Mouse (Mus musculus): ENCODE results near the gene Bcl2l13. TPM values are rescaled to one million over a fixed set of nuclear protein-coding genes. Genes with fewer than 3 reads are reported as not detected.

Bcl2l13 gene
- polyA plus RNA-seq, 1 experiment from 2014 or later, result 52.3 TPM

GRCm38 (mm10) chr6:120866051-120866814 is 30.2 kb downstream of the Bcl2l13 start:
- peaks cover 7% of the 10 kb centered on the region; the same call in 1 of the 2 replicates for H3K4me1 ChIP-seq (replicated peaks; ENCODE audit: control insufficient read depth, insufficient read depth, low read length)
- no peak overlapping the region for H3K27ac ChIP-seq (ENCODE audit: low read depth, low read length)
- no peak overlapping the region for H3K9ac ChIP-seq (ENCODE audit: low read depth, low read length)
- ATAC-seq (replicated peaks; ENCODE audit: low FRiP score), result no peak
- no peak for DNase-seq (ENCODE audit: low spot score)
- no peaks in the 10 kb centered on the region for H3K9me3 ChIP-seq (ENCODE audit: control insufficient read depth, low read length)
- no peak overlapping the region for H3K4me2 ChIP-seq
- H3K4me3 ChIP-seq (ENCODE audit: low read depth, low read length), result no peak overlapping the region
- no peaks in the 10 kb centered on the region for H3K27me3 ChIP-seq (replicated peaks; ENCODE audit: control insufficient read depth, insufficient read depth, low read length)
- H3K36me3 ChIP-seq (ENCODE audit: control insufficient read depth, insufficient read depth, low read length), result peaks cover 8% of the 10 kb centered on the region
- 65% methylated on average over 9 of the region's 9 CpGs for WGBS

DNA sequence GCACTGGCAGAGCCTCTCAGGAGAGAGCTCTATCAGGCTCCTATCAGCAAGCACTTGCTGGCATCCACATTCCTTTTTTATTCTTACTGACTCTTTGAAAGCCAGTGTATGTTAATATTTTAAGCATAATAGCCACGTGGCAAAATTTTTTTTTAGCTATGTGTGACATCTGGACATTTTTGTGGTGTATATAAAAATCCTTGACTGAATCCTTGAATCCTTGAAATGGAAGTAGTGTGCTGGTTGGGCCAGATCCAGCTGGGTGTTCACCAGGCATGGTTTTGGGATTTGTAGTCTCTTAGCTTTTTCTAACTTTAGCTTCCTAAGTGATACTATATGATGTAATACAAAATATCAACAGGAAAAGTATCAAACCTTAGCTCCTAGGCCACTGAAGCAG is 32.8 kb downstream of the Bcl2l13 start:
- 69% methylated on average over 1 of the region's 1 CpGs for WGBS
- Histone ChIP-seq H3K9me3 (ENCODE audit: control insufficient read depth, low read length) (no peaks in the 10 kb centered on the region), H3K36me3 (ENCODE audit: control insufficient read depth, insufficient read depth, low read length) (peaks cover 5% of the 10 kb centered on the region; the same call in 1 of the 2 replicates), H3K27ac (ENCODE audit: low read depth, low read length) (no peak overlapping the region), H3K9ac (ENCODE audit: low read depth, low read length) (no peak overlapping the region), H3K4me1 (replicated peaks; ENCODE audit: control insufficient read depth, insufficient read depth, low read length) (peaks cover 8% of the 10 kb centered on the region), H3K27me3 (replicated peaks; ENCODE audit: control insufficient read depth, insufficient read depth, low read length) (no peaks in the 10 kb centered on the region), H3K4me2 (no peak overlapping the region), H3K4me3 (ENCODE audit: low read depth, low read length) (no peak overlapping the region)
- DNase-seq (ENCODE audit: low spot score) (no peak), ATAC-seq (replicated peaks; ENCODE audit: low FRiP score) (no peak)

DNA sequence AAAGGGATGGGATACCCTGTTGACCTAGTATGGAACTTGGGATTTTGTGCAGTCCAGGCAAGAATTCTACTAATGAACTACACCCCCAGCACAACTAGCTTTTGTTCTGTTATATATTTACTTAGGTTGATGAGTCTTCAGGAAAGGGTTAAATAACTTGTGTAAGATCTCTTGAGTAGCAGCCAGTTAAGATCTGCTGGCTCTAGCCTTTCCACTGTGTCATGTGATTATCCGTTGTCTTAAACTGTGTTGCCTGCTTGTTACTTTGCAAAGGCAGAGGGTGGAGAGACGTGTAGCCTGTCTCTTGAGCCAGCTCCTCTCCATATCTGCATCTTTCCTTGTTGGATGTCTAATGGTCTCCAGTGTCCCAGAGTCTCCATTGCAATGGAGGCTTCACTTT is 35.3 kb downstream of the Bcl2l13 start:
- ATAC-seq (replicated peaks; ENCODE audit: low FRiP score) (no peak), DNase-seq (ENCODE audit: low spot score) (no peak)
- H3K4me3 ChIP-seq (ENCODE audit: low read depth, low read length), result no peak overlapping the region
- H3K4me2 ChIP-seq, result no peak overlapping the region
- H3K27me3 ChIP-seq (replicated peaks; ENCODE audit: control insufficient read depth, insufficient read depth, low read length), result no peaks in the 10 kb centered on the region
- WGBS, result 79% methylated on average over 2 of the region's 2 CpGs
- H3K9me3 ChIP-seq (ENCODE audit: control insufficient read depth, low read length), result no peaks in the 10 kb centered on the region
- peaks cover 10% of the 10 kb centered on the region for H3K4me1 ChIP-seq (replicated peaks; ENCODE audit: control insufficient read depth, insufficient read depth, low read length)
- H3K36me3 ChIP-seq (ENCODE audit: control insufficient read depth, insufficient read depth, low read length), result peaks cover 3% of the 10 kb centered on the region; the same call in 1 of the 2 replicates
- no peak overlapping the region for H3K9ac ChIP-seq (ENCODE audit: low read depth, low read length)
- H3K27ac ChIP-seq (ENCODE audit: low read depth, low read length), result no peak overlapping the region

GRCm38 (mm10) chr6:120873874-120874273 is 37.9 kb downstream of the Bcl2l13 start:
- peak; percentile 68 for ATAC-seq (replicated peaks; ENCODE audit: low FRiP score)
- H3K4me1 ChIP-seq (replicated peaks; ENCODE audit: control insufficient read depth, insufficient read depth, low read length), result peaks cover 10% of the 10 kb centered on the region
- peak overlapping the region; percentile 13 for H3K4me2 ChIP-seq
- H3K27ac ChIP-seq (ENCODE audit: low read depth, low read length), result no peak overlapping the region
- H3K4me3 ChIP-seq (ENCODE audit: low read depth, low read length), result no peak overlapping the region
- H3K27me3 ChIP-seq (replicated peaks; ENCODE audit: control insufficient read depth, insufficient read depth, low read length), result no peaks in the 10 kb centered on the region
- H3K9ac ChIP-seq (ENCODE audit: low read depth, low read length), result no peak overlapping the region
- WGBS, result 29% methylated on average over 9 of the region's 9 CpGs
- H3K36me3 ChIP-seq (ENCODE audit: control insufficient read depth, insufficient read depth, low read length), result peaks cover 14% of the 10 kb centered on the region
- no peak for DNase-seq (ENCODE audit: low spot score)
- no peaks in the 10 kb centered on the region for H3K9me3 ChIP-seq (ENCODE audit: control insufficient read depth, low read length)

DNA sequence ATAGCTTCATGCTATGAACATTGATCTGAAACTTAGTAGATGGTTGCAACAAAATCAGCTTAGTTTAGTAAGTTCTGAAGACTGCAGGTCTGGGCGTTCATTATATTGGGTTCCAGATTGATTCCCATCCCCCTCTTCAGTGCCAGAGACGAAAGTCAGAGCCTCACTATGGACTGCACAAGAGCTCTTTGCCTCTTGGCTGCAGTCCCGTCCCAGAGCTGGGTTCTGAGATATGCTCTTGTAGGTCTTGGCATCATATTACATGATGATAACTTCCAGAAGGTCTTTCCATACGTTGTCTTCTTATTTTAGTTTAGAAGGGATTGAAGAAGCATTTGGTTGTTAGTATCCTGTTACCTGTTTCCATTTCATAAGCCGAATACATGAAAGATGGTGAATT is 43.0 kb downstream of the Bcl2l13 start:
- no peak overlapping the region for H3K4me3 ChIP-seq (ENCODE audit: low read depth, low read length)
- H3K27me3 ChIP-seq (replicated peaks; ENCODE audit: control insufficient read depth, insufficient read depth, low read length), result no peaks in the 10 kb centered on the region
- H3K36me3 ChIP-seq (ENCODE audit: control insufficient read depth, insufficient read depth, low read length), result peaks cover 35% of the 10 kb centered on the region
- 82% methylated on average over 5 of the region's 5 CpGs for WGBS
- H3K4me1 ChIP-seq (replicated peaks; ENCODE audit: control insufficient read depth, insufficient read depth, low read length), result no peaks in the 10 kb centered on the region; the same call in 1 of the 2 replicates
- no peak overlapping the region for H3K9ac ChIP-seq (ENCODE audit: low read depth, low read length)
- no peaks in the 10 kb centered on the region for H3K9me3 ChIP-seq (ENCODE audit: control insufficient read depth, low read length)
- ATAC-seq (replicated peaks; ENCODE audit: low FRiP score), result no peak
- no peak for DNase-seq (ENCODE audit: low spot score)
- H3K4me2 ChIP-seq, result no peak overlapping the region
- no peak overlapping the region for H3K27ac ChIP-seq (ENCODE audit: low read depth, low read length)

DNA sequence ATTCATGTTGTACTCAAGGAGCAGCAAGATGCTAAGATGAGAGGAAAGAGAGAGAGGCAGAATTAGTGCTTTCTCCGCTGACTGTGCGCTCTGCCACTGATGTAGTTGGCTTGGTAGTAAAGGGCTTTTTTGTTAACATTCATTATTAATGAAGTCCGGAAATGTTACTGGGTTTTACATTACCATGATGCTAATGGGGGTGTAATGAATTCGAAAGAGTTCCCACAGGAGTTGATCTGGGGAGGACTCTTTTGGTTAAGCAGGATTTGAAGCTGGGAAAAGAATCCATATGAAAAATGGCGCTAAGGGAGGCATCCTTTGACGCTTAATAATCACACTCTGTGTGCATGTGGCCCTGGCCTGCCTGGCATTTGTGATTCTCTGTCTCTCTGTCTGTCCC is 48.4 kb downstream of the Bcl2l13 start:
- no peak overlapping the region for H3K4me3 ChIP-seq (ENCODE audit: low read depth, low read length)
- H3K27ac ChIP-seq (ENCODE audit: low read depth, low read length), result no peak overlapping the region
- DNase-seq (ENCODE audit: low spot score) (no peak), ATAC-seq (replicated peaks; ENCODE audit: low FRiP score) (no peak)
- 93% methylated on average over 6 of the region's 6 CpGs for WGBS
- H3K4me2 ChIP-seq, result no peak overlapping the region
- no peak overlapping the region for H3K9ac ChIP-seq (ENCODE audit: low read depth, low read length)
- no peaks in the 10 kb centered on the region for H3K27me3 ChIP-seq (replicated peaks; ENCODE audit: control insufficient read depth, insufficient read depth, low read length)
- H3K9me3 ChIP-seq (ENCODE audit: control insufficient read depth, low read length), result no peaks in the 10 kb centered on the region
- no peaks in the 10 kb centered on the region for H3K4me1 ChIP-seq (replicated peaks; ENCODE audit: control insufficient read depth, insufficient read depth, low read length)
- H3K36me3 ChIP-seq (ENCODE audit: control insufficient read depth, insufficient read depth, low read length), result peaks cover 46% of the 10 kb centered on the region

GRCm38 (mm10) chr6:120886696-120887095 is 50.7 kb downstream of the Bcl2l13 start:
- Histone ChIP-seq H3K4me3 (ENCODE audit: low read depth, low read length) (no peak overlapping the region), H3K4me1 (replicated peaks; ENCODE audit: control insufficient read depth, insufficient read depth, low read length) (no peaks in the 10 kb centered on the region), H3K27ac (ENCODE audit: low read depth, low read length) (no peak overlapping the region), H3K4me2 (no peak overlapping the region), H3K9me3 (ENCODE audit: control insufficient read depth, low read length) (no peaks in the 10 kb centered on the region), H3K27me3 (replicated peaks; ENCODE audit: control insufficient read depth, insufficient read depth, low read length) (no peaks in the 10 kb centered on the region), H3K9ac (ENCODE audit: low read depth, low read length) (no peak overlapping the region), H3K36me3 (ENCODE audit: control insufficient read depth, insufficient read depth, low read length) (peaks cover 42% of the 10 kb centered on the region)
- DNase-seq (ENCODE audit: low spot score), result no peak
- WGBS, result 90% methylated on average over 17 of the region's 17 CpGs
- no peak for ATAC-seq (replicated peaks; ENCODE audit: low FRiP score)

GRCm38 (mm10) chr6:120894089-120894488 is 58.1 kb downstream of the Bcl2l13 start:
- Histone ChIP-seq H3K36me3 (ENCODE audit: control insufficient read depth, insufficient read depth, low read length) (peaks cover 30% of the 10 kb centered on the region; the same call in 1 of the 2 replicates), H3K27me3 (replicated peaks; ENCODE audit: control insufficient read depth, insufficient read depth, low read length) (no peaks in the 10 kb centered on the region)
- DNase-seq (ENCODE audit: low spot score), result no peak

GRCm38 (mm10) chr6:120894524-120894923 is 58.5 kb downstream of the Bcl2l13 start:
- 86% methylated on average over 9 of the region's 9 CpGs for WGBS
- ATAC-seq (replicated peaks; ENCODE audit: low FRiP score) (no peak), DNase-seq (ENCODE audit: low spot score) (no peak)
- Histone ChIP-seq H3K9ac (ENCODE audit: low read depth, low read length) (no peak overlapping the region), H3K4me2 (no peak overlapping the region), H3K4me1 (replicated peaks; ENCODE audit: control insufficient read depth, insufficient read depth, low read length) (no peaks in the 10 kb centered on the region), H3K27me3 (replicated peaks; ENCODE audit: control insufficient read depth, insufficient read depth, low read length) (no peaks in the 10 kb centered on the region), H3K4me3 (ENCODE audit: low read depth, low read length) (no peak overlapping the region), H3K9me3 (ENCODE audit: control insufficient read depth, low read length) (no peaks in the 10 kb centered on the region), H3K27ac (ENCODE audit: low read depth, low read length) (no peak overlapping the region), H3K36me3 (ENCODE audit: control insufficient read depth, insufficient read depth, low read length) (peaks cover 30% of the 10 kb centered on the region; the same call in 1 of the 2 replicates)

More at GRCm38 (mm10) chr6:120894089-120894488, 58.1 kb downstream of the Bcl2l13 start:
- Histone ChIP-seq H3K4me1 (replicated peaks; ENCODE audit: control insufficient read depth, insufficient read depth, low read length) (no peaks in the 10 kb centered on the region), H3K27ac (ENCODE audit: low read depth, low read length) (no peak overlapping the region), H3K4me2 (no peak overlapping the region), H3K9me3 (ENCODE audit: control insufficient read depth, low read length) (no peaks in the 10 kb centered on the region), H3K9ac (ENCODE audit: low read depth, low read length) (no peak overlapping the region), H3K4me3 (ENCODE audit: low read depth, low read length) (no peak overlapping the region)
- ATAC-seq (replicated peaks; ENCODE audit: low FRiP score), result no peak
- 93% methylated on average over 9 of the region's 9 CpGs for WGBS

Measured in liver, embryonic 11.5 days (tissue).